Mouse (Mus musculus): ENCODE results near the gene Rps6ka1. TPM values are rescaled to one million over a fixed set of nuclear protein-coding genes. Genes with fewer than 3 reads are reported as not detected.
"Not testable (repeated sequence)": the region's sequence is repeated elsewhere in the genome, so short reads cannot be mapped to it uniquely, and the experiment has no call there.

Rps6ka1 gene
- polyA plus RNA-seq, 1 experiment, result not detected

- Histone ChIP-seq H3K4me3 (ENCODE audit: insufficient read depth, low read depth, low read length) (no peak overlapping the region), H3K27ac (ENCODE audit: insufficient read depth, low read depth, low read length) (no peak overlapping the region), H3K4me1 (ENCODE audit: control insufficient read depth, insufficient read depth, low read length) (peaks cover 4% of the 10 kb centered on the region; the same call in 1 of the 2 replicates)
- no peak for TF ChIP-seq POLR2A (IDR thresholded peaks at IDR 0.05; ENCODE audit: insufficient read depth, low read depth, low read length)
- no peak for TF ChIP-seq CTCF (IDR thresholded peaks at IDR 0.05; ENCODE audit: insufficient read depth, low read depth, low read length)
- WGBS, result 95% methylated on average over 4 of the region's 4 CpGs
Measured at GRCm38 (mm10) chr4:133854621-133855020, 33.0 kb downstream of the Rps6ka1 start.

DNA sequence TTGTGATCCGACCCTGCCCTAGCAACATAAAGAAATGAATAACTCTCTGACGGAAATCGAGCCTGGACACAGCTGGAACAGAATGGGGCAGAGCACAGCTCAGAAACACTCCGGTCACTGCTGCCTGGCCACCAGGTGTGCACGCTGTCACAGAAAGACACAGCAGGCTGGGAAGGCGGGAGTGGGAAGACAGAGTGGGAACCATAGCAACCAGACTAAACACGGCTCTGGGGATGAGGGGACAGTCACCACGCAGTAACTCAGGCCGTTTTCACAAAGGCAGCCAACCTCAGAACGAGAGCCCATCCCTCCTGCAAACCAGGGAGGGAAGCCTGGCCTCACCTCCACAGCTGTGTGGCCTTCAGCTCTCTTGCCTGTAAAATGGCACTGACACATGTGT, 34.0 kb downstream of the Rps6ka1 start:
- 47% methylated on average over 10 of the region's 10 CpGs for WGBS
- Histone ChIP-seq H3K4me3 (ENCODE audit: insufficient read depth, low read depth, low read length) (no peak overlapping the region), H3K4me1 (ENCODE audit: control insufficient read depth, insufficient read depth, low read length) (peaks cover 4% of the 10 kb centered on the region; the same call in 1 of the 2 replicates), H3K27ac (ENCODE audit: insufficient read depth, low read depth, low read length) (no peak overlapping the region)
- TF ChIP-seq CTCF (IDR thresholded peaks at IDR 0.05; ENCODE audit: insufficient read depth, low read depth, low read length) (no peak), POLR2A (IDR thresholded peaks at IDR 0.05; ENCODE audit: insufficient read depth, low read depth, low read length) (no peak)

- Histone ChIP-seq H3K4me1 (ENCODE audit: control insufficient read depth, insufficient read depth, low read length) (peaks cover 9% of the 10 kb centered on the region), H3K27ac (ENCODE audit: insufficient read depth, low read depth, low read length) (no peak overlapping the region), H3K4me3 (ENCODE audit: insufficient read depth, low read depth, low read length) (no peak overlapping the region)
- 93% methylated on average over 1 of the region's 1 CpGs for WGBS
- TF ChIP-seq POLR2A (IDR thresholded peaks at IDR 0.05; ENCODE audit: insufficient read depth, low read depth, low read length) (no peak), CTCF (IDR thresholded peaks at IDR 0.05; ENCODE audit: insufficient read depth, low read depth, low read length) (no peak)
Measured at GRCm38 (mm10) chr4:133846625-133847024, 41.0 kb downstream of the Rps6ka1 start.

DNA sequence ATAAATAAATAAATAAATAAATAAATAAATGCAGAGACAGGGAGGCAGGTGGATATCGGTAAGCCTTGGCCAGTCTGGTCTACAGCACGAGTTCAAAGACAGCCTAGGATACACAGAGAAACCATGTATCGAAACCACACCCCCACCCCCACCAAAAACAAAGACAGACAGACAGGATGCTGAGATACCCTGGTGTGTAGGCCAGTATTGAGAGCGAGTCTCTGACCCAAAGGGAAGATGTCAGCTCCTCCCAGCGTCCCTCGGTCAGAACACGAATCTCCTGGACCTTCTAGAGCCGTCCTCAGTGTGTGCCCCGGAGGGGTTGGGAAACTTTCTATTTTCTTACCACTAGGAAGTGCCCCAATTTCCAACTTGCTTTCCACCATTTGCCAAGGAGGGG, 42.5 kb downstream of the Rps6ka1 start:
- WGBS, result 86% methylated on average over 9 of the region's 9 CpGs
- H3K4me3 ChIP-seq (ENCODE audit: insufficient read depth, low read depth, low read length), result no peak overlapping the region

GRCm38 (mm10) chr4:133844209-133844841, 43.3 kb downstream of the Rps6ka1 start:
- WGBS, result 85% methylated on average over 14 of the region's 14 CpGs
- Histone ChIP-seq H3K27ac (ENCODE audit: insufficient read depth, low read depth, low read length) (no peak overlapping the region), H3K4me3 (ENCODE audit: insufficient read depth, low read depth, low read length) (no peak overlapping the region), H3K4me1 (ENCODE audit: control insufficient read depth, insufficient read depth, low read length) (peaks cover 14% of the 10 kb centered on the region)
- TF ChIP-seq POLR2A (IDR thresholded peaks at IDR 0.05; ENCODE audit: insufficient read depth, low read depth, low read length) (no peak), CTCF (IDR thresholded peaks at IDR 0.05; ENCODE audit: insufficient read depth, low read depth, low read length) (no peak)

More for the DNA sequence above, 42.5 kb downstream of the Rps6ka1 start:
- Histone ChIP-seq H3K4me1 (ENCODE audit: control insufficient read depth, insufficient read depth, low read length) (peaks cover 14% of the 10 kb centered on the region), H3K27ac (ENCODE audit: insufficient read depth, low read depth, low read length) (no peak overlapping the region)
- TF ChIP-seq POLR2A (IDR thresholded peaks at IDR 0.05; ENCODE audit: insufficient read depth, low read depth, low read length) (no peak), CTCF (IDR thresholded peaks at IDR 0.05; ENCODE audit: insufficient read depth, low read depth, low read length) (no peak)

GRCm38 (mm10) chr4:133842992-133843737, 44.4 kb downstream of the Rps6ka1 start:
- 71% methylated on average over 10 of the region's 10 CpGs for WGBS
- Histone ChIP-seq H3K27ac (ENCODE audit: insufficient read depth, low read depth, low read length) (no peak overlapping the region), H3K4me1 (ENCODE audit: control insufficient read depth, insufficient read depth, low read length) (peaks cover 14% of the 10 kb centered on the region), H3K4me3 (ENCODE audit: insufficient read depth, low read depth, low read length) (no peak overlapping the region)
- TF ChIP-seq POLR2A (IDR thresholded peaks at IDR 0.05; ENCODE audit: insufficient read depth, low read depth, low read length) (no peak), CTCF (IDR thresholded peaks at IDR 0.05; ENCODE audit: insufficient read depth, low read depth, low read length) (no peak)

GRCm38 (mm10) chr4:133841756-133842483, 45.7 kb downstream of the Rps6ka1 start:
- WGBS, result 92% methylated on average over 6 of the region's 7 CpGs
- peaks cover 14% of the 10 kb centered on the region for H3K4me1 ChIP-seq (ENCODE audit: control insufficient read depth, insufficient read depth, low read length)
- H3K4me3 ChIP-seq (ENCODE audit: insufficient read depth, low read depth, low read length); H3K27ac ChIP-seq (ENCODE audit: insufficient read depth, low read depth, low read length): not testable (repeated sequence)

DNA sequence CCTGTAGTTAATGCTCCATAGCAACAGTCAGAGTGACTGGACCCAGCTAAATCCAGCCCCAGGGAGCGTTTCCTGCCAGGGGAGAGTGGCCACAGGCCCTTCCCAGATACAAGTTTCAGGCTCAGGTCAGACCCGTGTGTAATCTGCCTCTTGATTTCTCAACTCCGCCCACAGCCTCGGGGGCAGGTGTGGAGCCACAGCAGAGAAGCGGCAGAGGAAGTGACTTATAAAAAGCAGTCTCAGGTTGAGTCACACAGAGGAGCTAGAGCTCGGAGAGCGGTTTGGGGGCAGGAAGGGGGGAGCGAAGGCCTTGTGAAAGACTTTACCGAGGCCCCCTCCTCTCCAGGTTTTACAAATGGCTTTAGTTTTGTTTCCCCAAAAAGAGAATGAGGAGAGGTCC, 46.6 kb downstream of the Rps6ka1 start:
- WGBS, result 36% methylated on average over 9 of the region's 9 CpGs
- no peak overlapping the region for H3K4me3 ChIP-seq (ENCODE audit: insufficient read depth, low read depth, low read length)
- no peak for TF ChIP-seq POLR2A (IDR thresholded peaks at IDR 0.05; ENCODE audit: insufficient read depth, low read depth, low read length)
- TF ChIP-seq CTCF (IDR thresholded peaks at IDR 0.05; ENCODE audit: insufficient read depth, low read depth, low read length), result no peak
- H3K27ac ChIP-seq (ENCODE audit: insufficient read depth, low read depth, low read length), result no peak overlapping the region
- peaks cover 14% of the 10 kb centered on the region for H3K4me1 ChIP-seq (ENCODE audit: control insufficient read depth, insufficient read depth, low read length)

GRCm38 (mm10) chr4:133840501-133840900, 47.1 kb downstream of the Rps6ka1 start:
- no peak overlapping the region for H3K4me3 ChIP-seq (ENCODE audit: insufficient read depth, low read depth, low read length)
- TF ChIP-seq POLR2A (IDR thresholded peaks at IDR 0.05; ENCODE audit: insufficient read depth, low read depth, low read length), result no peak
- no peak for TF ChIP-seq CTCF (IDR thresholded peaks at IDR 0.05; ENCODE audit: insufficient read depth, low read depth, low read length)
- 95% methylated on average over 7 of the region's 7 CpGs for WGBS
- no peak overlapping the region for H3K27ac ChIP-seq (ENCODE audit: insufficient read depth, low read depth, low read length)
- peaks cover 14% of the 10 kb centered on the region for H3K4me1 ChIP-seq (ENCODE audit: control insufficient read depth, insufficient read depth, low read length)
